Mouse (Mus musculus) ES-Bruce4 (cell line): ENCODE results near the gene Ppp1r26.

Experiments used
- CTCF ChIP-seq: IDR thresholded peaks from one replicate; pipeline ENCODE4 v1.8.1; 2011; ENCODE audit warnings: low read depth, low read length
- EP300 ChIP-seq: IDR thresholded peaks from 2 replicates; pipeline ENCODE4 v1.6.1; 2011; ENCODE audit warnings: low read depth, low read length; ENCODE audit not compliant: insufficient read depth
- POLR2A ChIP-seq: IDR thresholded peaks from one replicate; pipeline ENCODE4 v1.8.1; 2011; ENCODE audit warnings: low read length; ENCODE audit not compliant: insufficient read depth

GRCm38 (mm10) chr2:28494521-28494920 is 47.9 kb downstream of the Ppp1r26 start:
- TF ChIP-seq EP300 = no peak
- TF ChIP-seq POLR2A = no peak
- no peak for TF ChIP-seq CTCF
